Mouse (Mus musculus): ENCODE measurements around the gene Calu.
"Not testable (repeated sequence)": the region's sequence is repeated elsewhere in the genome, so short reads cannot be mapped to it uniquely, and the experiment has no call there.

Gene Calu

DNA sequence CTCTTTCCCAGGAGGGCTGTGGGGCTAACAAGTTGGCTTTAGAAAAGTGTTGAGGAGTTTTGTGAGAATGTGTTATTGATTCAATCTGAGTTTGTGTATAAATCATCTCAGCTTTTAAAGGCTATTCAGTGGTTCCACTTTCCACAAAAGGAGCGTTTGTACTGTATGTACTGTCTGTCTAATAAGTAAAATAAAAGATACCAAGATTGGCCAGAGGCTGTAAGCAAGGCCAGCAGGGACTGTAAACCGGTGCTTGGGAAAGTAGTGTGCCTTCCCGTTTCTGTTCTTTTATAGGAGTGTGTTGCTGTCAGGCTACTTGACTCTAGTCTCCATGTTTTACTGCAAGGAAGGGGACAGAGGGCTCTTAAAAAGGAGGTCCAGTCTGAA, 15.3 kb downstream of the Calu start:
- in situ Hi-C loops (cut with MboI) = no loop called here

DNA sequence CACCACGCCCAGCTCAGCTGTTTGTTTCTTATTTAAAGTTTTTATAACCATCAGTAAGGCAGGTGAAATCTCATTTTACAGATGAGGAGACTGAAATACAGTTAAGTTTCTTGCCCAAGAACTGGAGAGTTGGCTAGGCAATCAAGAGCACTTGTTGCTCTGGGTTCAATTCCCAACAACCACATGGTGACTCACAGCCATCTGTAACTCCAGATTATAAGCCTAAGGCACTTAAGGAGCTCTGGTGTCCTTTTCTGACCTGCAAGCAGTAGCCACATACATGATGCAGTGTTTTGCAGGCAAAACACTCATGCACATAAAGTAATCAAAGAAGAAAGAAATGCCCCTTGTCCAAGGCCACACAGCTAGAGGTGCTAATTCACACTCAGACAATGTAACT, 17.4 kb downstream of the Calu start:
- in situ Hi-C loops (cut with MboI) = no loop called here

DNA sequence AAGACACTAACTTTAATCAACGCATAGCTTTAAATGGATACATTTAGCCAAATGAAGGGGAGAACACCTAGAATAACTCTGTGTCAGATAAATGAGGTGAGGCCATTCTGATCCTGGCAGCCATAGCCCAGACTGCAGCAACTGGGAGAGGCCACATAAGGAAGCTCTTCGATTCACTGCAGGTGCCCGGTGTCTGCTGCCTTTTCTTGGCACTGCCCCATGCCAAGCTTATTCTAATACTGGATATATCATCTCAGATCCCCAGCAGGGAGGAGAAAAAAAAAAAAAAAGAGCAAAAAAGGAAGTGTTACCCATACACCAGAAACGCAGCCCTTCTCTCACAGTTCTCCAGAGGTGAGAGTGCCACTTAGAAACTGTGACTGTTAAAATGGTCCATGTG, 29.5 kb downstream of the Calu start:
- in situ Hi-C loops (cut with MboI) = no loop called here

DNA sequence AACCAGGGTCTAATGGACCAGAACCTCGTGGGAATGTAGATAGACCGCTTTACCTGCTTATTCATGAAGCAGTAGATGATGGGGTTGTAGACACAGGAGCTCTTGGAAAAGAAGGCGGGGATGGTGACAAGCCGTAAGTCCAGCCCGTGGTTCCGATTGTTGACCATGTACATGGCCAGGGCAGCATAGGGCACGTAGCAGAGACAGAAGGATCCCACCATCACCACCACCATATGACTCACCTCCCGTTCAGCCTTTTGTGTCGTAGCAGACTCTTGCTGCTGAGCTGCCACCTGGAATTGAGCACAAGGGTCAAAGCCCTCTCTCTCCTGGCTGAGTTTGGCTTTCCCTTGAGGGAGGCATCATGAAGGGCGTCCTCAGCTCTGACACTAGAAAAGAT, 30.8 kb downstream of the Calu start:
- in situ Hi-C loops (cut with MboI) = no loop called here

DNA sequence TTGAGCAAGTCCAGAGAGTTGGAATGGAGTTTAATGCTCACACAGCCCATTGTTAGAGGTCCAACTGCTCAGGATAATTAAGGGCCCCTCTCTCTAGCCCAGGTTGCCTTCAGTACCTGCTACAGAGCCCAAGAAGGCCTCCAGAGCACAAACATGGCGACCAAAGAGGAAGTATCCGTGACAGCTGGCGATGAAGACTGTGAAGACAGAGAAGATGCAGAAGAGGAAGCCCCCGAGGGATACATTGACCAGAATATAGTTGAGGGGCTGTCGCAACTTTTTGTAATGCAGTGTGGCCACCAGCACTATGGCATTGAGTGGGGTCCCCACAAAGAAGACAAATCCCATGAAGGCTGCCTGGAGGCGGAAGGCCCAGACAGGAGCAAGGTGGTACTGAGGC, 32.1 kb downstream of the Calu start:
- in situ Hi-C loops (cut with MboI) = no loop called here

DNA sequence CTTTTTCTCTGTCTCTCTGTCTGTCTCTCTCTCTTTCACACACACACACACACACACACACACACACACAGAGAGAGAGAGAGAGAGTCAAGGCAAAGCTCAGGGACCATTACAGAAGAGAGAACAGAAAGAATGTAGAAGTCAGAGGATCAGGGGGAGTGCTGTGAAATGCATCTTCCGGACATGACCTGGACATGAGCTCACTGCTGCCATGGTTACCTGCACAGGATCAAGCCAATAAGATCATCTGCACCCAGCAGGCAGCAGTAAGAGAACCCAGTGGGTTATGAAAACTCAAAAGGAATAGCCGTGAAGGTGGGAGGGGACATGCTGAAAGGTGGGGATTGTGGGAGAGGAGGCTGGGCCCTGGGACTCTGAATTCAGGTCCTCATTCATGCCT, 34.6 kb downstream of the Calu start:
- in situ Hi-C loops (cut with MboI) = no loop called here

DNA sequence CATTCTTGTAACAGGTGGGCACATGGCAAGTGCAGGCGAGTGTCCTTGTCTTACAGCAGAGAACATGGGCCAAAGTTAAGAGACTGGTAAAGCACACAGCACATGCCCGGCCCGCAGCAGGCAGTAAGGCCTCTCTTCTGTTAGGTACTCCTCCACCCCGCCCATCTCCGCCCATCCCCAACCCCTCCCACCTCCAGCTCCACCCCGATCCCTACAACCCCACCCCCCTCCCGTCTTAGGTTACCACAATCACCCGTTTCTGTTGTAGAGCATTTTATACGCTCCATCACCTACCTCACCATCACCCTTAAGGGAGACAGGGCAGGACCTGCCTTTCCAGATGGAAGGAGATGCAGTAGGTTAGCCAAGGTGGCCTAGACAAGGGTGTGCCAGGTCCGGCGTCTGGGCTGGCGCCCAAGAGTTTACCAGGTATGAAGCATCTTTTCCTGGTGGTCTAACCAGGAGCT, 40.2 kb downstream of the Calu start, which contains the start of gene Opn1sw:
Gene Opn1sw, minus strand, starts transcription at position 417 of the 467 bp plus-strand sequence.
- in situ Hi-C loops (cut with MboI) = no loop called here

DNA sequence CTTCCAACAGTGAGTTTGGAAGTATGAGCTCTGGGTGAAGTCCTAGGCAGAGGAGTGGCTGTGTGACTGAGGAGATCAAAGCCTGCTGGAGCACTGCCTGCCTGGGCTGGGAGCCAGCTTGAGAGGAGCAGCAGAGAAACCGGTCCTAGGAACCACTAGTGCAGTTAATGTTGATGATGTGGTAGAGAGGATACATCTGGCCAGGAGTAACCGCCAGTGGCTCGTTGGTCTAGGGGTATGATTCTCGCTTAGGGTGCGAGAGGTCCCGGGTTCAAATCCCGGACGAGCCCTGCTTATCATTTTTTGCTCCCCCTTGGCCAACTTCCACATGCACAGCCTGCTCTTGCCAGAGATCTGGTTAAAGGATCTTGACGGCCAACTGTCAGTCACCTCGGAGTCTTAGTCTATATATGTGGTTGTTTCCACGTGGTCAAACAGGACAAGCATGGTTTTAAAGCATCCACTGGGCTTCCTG, 40.8 kb downstream of the Calu start:
- in situ Hi-C loops (cut with MboI) = no loop called here

DNA sequence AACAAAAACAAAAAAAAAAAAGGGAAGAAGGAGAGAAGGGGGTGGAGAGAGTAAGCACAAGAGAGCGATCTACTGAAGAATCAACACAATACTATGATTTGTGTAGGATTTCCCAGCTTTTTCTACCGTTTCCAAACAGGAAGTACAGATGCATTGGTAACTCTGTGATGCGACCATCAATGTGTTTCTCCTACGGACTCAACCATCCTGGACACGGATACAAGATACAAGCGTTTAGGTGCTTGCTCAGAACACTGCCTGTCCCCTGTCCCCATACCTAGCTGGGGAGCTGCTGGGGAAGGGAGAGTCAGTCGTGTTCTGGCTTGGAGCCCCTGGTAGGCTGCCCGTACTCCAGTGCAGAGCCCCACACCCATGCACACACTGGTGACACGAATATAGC, 41.6 kb downstream of the Calu start:
- in situ Hi-C loops (cut with MboI) = no loop called here

DNA sequence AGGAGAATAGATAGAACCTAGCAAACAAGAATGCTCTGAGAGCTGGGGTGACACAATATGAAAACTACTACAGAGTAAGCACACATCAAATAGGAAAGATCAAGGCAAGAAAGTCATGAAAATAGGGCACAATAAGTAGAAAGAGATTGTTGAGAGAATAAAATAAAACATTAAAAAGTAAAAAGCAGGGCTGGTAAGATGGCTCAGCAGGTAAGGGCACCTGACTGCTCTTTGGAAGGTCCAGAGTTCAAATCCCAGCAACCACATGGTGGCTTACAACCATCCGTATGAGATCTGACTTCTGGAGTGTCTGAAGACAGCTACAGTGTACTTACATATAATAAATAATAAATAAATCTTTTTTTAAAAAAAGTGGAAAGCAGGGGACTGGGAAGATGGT, 42.6 kb downstream of the Calu start:
- in situ Hi-C loops (cut with MboI) = not testable (repeated sequence)

DNA sequence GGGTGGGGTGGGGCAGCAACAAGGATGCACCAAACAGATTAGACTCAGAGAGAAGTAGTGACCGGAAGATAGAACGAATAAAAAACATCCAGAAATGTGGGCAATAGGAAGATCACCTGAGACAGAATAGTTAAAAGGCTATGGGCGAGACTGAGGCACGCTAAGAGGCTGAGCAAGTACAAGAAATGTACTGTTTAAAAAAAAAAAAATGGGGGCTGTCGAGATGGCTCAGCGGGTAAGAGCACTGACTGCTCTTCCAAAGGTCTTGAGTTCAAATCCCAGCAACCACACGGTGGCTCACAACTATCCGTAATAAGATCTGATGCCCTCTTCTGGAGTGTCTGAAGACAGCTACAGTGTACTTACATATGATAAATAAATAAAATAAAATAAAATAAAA, 43.4 kb downstream of the Calu start:
- in situ Hi-C loops (cut with MboI) = not testable (repeated sequence)

DNA sequence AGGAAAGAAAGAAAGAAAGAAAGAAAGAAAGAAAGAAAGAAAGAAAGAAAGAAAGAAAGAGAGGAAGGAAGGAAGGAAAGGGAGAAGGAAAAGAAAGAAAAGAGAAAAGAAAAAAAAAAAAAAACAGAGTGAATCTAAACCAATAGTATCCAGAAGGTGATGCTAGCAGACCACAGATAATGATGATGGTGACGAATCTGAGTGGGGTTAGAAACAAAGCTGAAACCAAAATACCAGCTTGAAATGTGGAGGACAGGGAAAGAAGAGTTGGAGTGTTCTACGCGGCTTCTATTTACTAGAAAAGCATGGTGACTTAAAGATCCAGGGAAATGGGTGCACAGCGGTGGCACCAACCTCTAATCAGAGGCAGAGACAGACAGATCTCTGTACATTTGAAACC, 43.9 kb downstream of the Calu start:
- in situ Hi-C loops (cut with MboI) = no loop called here

DNA sequence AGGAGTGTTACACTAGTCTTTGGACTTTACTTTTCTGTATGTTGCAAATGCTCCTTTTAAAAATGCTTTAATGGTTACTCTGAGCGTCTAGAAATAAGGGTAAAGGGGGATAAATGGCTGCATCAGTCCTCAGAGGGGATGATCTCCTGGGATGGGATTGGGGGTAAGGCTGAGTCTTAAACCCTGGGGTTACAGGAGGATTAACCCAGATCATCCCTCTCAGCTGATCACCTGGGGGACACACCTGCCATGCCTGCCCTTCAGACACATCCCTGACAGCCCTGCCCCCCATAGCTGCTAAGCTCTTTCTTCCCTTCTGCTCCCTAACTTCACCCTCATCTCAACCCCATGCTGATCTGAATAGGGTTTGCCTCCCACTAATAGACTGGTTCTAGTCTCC, 46.4 kb downstream of the Calu start:
- in situ Hi-C loops (cut with MboI) = no loop called here

DNA sequence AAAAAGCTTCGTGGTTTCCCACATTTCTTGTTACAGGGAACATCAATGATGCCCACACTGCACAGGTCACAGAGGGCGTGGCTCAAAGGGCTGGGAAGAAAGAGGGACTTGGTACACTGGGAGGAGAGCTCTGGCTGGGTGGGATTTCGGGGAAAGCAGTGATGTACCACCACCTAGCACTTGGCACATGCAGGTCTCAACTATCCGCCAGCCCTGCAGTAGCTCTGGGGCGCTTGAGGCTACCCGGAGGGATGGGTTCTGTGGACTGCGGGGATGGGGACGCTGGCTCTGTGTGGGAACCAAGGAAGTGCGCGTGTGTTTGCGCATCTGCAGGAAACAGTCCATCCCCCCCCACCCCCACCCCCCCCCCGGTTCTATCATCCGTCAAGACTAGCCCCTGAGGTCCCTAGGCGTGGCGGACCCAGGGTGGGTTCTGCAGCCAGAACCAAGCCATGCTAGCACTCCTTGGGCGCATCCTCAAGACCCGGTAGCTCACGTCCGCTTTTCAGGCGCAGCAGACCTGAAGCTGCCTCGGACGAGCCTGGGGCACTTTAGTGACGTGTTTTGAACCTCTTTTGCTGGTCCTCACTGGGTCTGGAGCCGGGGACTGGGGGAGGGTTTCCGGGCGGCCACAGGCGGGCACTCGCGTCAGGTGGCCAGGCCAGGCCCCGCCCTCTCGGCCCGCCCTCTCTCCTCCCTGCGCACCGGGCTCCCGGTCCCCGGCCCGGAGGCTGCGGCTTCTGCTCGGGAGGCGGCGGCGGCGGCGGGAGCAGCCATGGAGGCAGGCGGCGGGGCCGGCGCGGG, 48.2 kb downstream of the Calu start, which contains the start of gene Ccdc136:
Gene Ccdc136, plus strand, starts transcription at position 400 of the 804 bp plus-strand sequence.
- in situ Hi-C loops (cut with MboI) = no loop called here

DNA sequence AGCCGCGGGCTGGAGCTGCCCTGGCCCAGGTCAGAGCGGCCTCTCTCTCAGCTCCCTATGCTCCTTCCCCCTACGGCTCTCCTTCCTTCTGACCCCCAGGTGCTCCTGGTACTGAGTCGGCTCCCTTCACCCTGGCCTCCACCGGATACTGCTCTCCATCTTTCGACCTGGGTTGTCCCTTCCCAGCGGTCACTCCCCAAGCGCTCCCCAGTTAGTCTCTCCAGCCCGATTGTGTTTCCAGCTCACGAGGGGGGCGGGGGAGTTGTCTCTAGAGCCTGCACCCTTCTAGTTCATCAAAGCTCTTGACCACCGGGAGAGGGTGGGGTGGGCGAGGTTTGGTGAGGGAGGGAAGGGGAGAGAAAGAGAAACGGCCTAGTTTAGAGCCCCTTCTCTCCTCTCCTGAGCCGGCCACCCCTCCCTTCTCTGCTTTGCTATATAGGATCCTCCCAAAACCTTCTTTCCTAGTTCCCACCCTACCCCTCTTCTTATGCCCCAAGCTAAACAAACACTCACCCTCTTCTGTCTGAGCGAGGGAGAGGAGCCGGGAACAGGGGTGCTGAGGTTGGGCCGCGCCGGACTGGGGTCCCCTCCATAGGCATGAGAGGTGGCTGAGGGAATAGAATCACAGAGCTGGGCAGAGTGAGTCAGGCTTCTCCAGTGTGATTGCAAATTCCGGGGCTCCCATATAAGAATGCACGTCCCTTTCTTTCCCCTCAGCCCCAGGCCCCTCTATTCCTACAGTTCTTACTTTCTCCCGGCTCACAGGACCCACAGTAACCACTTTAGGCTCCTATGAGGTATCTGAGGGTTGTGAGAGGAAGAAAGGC, 49.1 kb downstream of the Calu start:
- in situ Hi-C loops (cut with MboI) = no loop called here

DNA sequence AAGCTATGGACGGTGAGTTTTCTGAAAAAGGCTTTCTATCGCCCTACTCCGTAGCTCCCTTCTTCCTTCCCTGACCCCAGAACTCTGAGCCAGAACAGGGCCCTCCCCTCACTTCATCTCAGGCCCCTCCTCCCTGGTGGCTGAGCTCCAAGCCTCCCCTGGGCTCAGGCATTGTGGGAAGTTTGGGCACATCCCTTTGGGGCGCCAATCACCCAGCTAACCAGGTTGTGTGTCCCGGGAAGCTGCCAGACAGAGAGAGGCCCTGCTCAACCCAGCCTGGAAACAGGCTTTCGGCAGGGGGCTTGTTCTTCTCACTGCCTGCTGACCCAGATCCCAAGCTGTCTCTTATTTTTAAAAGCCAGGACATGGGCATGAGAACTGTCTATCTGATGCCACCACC, 49.7 kb downstream of the Calu start:
- in situ Hi-C loops (cut with MboI) = no loop called here

DNA sequence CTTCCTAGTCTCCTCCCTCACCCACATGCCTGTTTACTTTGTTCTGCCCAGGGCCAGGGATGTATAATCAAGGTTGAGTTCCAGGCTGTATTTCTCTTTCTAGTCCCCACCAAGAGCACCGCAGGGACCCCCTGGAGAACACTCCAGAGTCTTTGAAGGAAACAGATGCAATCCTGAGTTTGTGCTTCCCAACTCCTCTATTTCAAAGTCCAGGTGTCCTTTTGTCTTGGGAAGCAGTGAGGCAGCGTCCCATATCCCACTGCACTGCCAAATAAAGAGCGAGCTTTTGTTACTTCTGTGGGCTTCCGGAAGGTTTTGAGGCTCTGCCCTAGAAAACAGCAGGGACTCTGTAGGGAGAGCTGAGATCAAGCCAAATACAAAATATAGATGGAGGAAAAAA, 52.0 kb downstream of the Calu start:
- in situ Hi-C loops (cut with MboI) = no loop called here

DNA sequence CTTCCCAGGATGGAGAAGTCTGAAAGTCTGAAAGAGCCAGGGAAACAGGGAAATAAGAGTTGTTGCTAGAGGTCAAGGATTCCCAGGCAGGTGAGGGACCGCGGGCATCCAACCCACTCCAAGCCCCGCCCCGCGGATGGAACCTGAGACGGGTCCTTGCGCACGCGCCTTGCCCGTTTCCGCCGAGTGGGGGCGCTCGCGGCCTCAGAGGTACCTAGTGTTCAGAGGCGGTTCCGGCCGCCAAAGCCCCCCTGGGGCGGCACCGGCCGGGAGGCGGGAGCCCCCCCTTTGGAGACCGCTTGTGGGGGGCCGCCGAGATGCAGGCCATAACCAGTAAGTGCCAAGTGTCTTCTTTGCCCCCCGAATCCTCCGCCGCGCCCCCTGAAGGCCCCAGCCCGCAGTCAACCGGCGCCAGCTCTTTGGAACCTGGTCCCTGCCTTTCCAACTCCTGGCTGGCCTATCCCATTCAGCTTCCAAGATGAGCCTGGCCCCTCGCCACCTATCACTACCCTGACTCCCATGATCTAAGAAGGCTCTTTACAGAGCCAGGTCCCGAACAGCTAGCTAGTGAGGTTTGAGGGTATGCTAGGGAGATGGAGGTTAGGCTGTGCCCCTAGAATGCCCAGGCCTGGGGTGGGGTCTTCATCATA, 54.9 kb downstream of the Calu start:
- in situ Hi-C loops (cut with MboI) = no loop called here

DNA sequence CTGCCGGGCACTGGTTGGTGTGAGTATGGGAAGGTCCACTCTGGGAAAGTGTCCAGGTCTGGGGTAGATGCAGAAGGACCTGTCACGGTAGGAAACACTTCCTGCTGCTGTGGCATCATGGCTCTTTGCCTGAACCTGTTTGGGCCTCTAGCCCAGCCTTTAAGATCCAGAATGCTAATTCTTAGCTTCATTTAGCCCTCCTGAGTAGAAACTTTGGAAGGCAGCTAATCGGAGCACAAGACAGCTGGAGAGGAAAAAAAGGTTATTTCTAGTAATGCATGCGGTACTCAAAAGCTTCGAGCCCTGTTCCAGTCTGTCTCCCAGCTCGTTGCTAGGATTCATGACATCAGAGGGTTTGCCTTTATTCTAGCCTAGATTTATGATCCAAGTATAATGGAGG, 58.5 kb downstream of the Calu start:
- in situ Hi-C loops (cut with MboI) = no loop called here

DNA sequence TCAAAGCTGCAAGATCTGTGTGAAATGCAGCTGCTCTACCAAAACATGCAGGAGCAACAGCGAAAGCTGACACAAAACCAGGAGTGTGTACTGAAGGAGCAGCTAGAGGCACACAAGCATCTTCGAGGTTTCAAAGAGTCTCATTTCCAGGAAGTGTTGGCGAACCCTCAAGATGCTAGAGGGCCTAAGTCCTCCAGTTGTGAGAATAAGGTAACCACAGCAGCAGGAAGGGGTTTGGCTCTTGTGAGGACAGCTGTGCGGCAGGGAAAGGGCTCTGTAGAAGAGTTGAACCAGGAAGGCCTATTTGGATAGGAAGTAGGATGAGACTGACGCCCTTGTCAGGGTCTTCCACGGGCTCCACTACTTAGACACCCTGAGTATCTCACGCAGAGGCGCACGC, 67.6 kb downstream of the Calu start:
- in situ Hi-C loops (cut with MboI) = no loop called here

DNA sequence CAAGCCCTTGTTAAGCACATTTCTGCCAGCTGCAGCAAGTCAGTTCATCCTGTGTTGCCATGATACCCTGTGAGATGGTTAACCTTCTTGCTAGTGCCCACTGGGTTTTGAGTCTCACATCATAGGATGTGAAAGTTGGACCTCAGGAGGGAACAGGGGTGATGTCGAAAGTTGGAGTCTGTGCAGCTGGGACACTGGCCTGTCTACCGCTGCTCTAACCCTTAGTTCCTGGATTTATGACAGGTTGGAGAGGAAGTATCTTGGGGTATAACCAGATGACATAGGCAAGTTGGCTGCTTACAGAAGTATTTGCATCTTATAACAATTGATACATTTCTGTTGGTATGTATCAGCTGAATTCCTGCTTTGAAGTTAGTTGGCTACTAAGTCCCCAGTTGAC, 72.7 kb downstream of the Calu start:
- in situ Hi-C loops (cut with MboI) = no loop called here

DNA sequence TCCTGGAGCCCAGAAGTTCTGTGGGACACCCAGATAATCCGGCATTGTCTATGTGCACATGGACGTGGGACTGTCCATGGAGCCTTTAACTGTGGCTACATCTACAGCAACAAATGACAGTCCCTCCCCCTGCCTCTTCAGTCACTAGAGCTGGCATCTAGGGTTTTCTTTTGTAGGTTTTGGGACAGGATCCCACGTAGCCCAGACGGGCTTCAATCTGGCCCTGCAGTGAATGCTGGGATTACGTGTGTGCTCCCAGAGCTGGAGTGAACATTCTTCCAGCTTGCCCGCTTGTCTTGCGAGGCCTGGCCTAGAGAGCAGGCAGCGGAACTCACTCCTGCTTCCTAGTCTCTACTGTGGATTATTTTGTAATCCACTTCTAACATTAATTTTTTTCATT, 77.2 kb downstream of the Calu start:
- in situ Hi-C loops (cut with MboI) = no loop called here
